Mouse (Mus musculus): ENCODE measurements at regions not wholly inside any gene's neighbourhood (a gene's known extent, or its start where the extent isn't known, plus 50 kb on each side); places are given as distances from the start of the nearest gene placed in this dataset.
"Not testable (repeated sequence)": the region's sequence is repeated elsewhere in the genome, so short reads cannot be mapped to it uniquely, and the experiment has no call there.

DNA sequence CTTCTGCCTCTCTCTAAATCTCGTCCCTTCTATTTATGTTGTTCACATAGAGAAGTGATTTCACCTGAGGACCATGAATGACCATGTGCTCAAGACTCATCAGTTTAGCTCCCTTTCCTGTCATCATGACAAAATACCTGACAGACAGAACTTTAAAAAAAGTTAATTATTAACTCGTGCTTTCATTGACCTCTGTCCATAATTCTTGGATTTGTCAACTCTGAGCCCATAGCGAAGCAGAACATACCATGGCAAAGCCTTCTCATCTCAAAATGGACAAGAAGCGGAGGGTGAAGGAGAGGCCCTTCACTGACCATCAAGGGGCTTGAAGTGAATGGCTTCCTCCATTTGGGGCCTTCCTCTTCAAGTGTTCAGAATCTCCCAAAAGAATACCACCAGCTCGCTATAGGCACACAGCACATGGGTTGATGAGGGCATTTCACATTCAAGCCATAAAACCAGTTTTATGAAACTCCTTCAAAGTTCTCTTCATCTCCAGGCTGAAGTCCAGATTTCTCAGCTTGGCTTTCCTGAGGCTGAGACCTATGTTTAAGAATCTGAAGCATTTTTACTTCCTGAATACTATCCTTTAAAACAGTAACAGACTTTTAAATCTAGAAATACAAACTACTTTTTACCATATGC is 144.0 kb upstream of the P2ry1 start:
- H3K27ac ChIP-seq (ENCODE audit: low read depth, low read length), result no peak overlapping the region
- no peaks in the 10 kb centered on the region for H3K27me3 ChIP-seq (replicated peaks; ENCODE audit: control insufficient read depth, insufficient read depth, low read length)
- ATAC-seq (replicated peaks; ENCODE audit: low FRiP score) (no peak), DNase-seq (ENCODE audit: low spot score) (no peak)
- H3K9ac ChIP-seq (ENCODE audit: low read depth, low read length), result no peak overlapping the region
- H3K36me3 ChIP-seq (ENCODE audit: control insufficient read depth, insufficient read depth, low read length), result no peaks in the 10 kb centered on the region
- H3K9me3 ChIP-seq (ENCODE audit: control insufficient read depth, low read length), result no peaks in the 10 kb centered on the region
- H3K4me3 ChIP-seq (ENCODE audit: low read depth, low read length), result no peak overlapping the region
- H3K4me1 ChIP-seq (replicated peaks; ENCODE audit: control insufficient read depth, insufficient read depth, low read length), result no peaks in the 10 kb centered on the region
- 80% methylated on average over 5 of the region's 5 CpGs for WGBS
- no peak overlapping the region for H3K4me2 ChIP-seq

DNA sequence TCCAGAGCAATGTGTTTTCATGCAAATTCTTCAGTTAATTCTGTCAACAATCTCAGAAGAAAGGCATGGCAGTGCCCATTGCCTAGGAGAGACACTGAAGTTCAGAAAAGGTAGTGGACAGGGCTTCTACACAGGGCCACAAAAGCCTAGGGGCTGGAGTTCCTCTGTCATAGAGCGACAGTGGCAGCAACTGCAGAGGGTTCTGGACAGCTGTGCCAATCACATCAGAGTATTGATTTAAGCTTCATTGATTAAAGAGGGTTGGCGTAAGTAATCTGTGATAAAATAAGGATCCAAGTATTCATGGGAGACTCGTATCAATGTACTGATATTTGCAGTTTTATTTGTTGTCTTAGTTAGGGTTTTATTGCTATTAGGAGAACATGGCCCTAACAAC is 143.5 kb upstream of the P2ry1 start:
- Histone ChIP-seq H3K9ac (ENCODE audit: low read depth, low read length) (no peak overlapping the region), H3K4me1 (replicated peaks; ENCODE audit: control insufficient read depth, insufficient read depth, low read length) (no peaks in the 10 kb centered on the region), H3K36me3 (ENCODE audit: control insufficient read depth, insufficient read depth, low read length) (no peaks in the 10 kb centered on the region), H3K27ac (ENCODE audit: low read depth, low read length) (no peak overlapping the region), H3K4me3 (ENCODE audit: low read depth, low read length) (no peak overlapping the region), H3K9me3 (ENCODE audit: control insufficient read depth, low read length) (no peaks in the 10 kb centered on the region), H3K27me3 (replicated peaks; ENCODE audit: control insufficient read depth, insufficient read depth, low read length) (no peaks in the 10 kb centered on the region), H3K4me2 (no peak overlapping the region)
- DNase-seq (ENCODE audit: low spot score) (no peak), ATAC-seq (replicated peaks; ENCODE audit: low FRiP score) (no peak)
- WGBS, result 82% methylated on average over 3 of the region's 3 CpGs

DNA sequence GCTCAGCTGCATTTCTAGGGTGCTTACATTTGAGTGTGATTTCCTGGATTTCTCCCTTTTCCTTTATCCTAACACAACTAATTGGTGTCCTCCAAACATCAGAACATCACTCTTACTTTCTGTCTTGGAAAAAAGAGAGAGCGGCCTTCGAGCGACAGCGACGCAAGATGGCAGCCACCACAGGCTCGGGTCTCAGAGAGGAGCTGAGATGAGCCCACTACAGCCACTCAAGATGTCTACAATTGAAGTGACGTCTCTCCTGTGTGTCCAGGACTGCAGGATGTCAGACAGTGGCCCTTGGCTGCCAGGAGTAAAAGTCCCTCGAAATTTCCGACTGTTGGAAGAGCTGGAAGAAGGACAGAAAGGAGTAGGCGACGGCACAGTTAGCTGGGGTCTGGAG is 125.7 kb upstream of the P2ry1 start:
- H3K4me1 ChIP-seq (replicated peaks; ENCODE audit: control insufficient read depth, insufficient read depth, low read length); H3K9me3 ChIP-seq (ENCODE audit: control insufficient read depth, low read length); H3K36me3 ChIP-seq (ENCODE audit: control insufficient read depth, insufficient read depth, low read length); H3K27me3 ChIP-seq (replicated peaks; ENCODE audit: control insufficient read depth, insufficient read depth, low read length); ATAC-seq (replicated peaks; ENCODE audit: low FRiP score); H3K9ac ChIP-seq (ENCODE audit: low read depth, low read length); DNase-seq (ENCODE audit: low spot score); H3K4me3 ChIP-seq (ENCODE audit: low read depth, low read length); H3K27ac ChIP-seq (ENCODE audit: low read depth, low read length); H3K4me2 ChIP-seq: not testable (repeated sequence)
- WGBS, result 90% methylated on average over 11 of the region's 11 CpGs

DNA sequence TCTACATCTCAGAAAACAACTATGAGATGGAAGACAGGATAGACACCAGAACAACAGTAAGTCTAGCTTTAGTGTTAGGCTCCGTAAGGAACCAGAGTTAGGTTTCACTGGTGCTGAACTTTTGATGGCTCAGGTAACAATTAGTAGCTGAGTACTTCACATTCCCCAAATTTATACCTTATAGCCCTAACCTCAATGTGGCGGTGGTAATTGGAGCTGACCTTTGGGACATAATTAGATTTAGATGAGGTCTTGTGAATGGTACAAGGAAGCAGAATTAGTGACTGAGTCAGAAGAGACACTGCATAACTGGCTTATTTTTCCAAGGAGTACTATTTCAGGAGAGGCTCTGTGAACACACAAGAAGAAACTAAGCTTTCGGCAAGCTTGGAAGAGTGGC is 123.7 kb upstream of the P2ry1 start:
- no peak overlapping the region for H3K4me2 ChIP-seq
- no peak for ATAC-seq (replicated peaks; ENCODE audit: low FRiP score)
- WGBS, result 93% methylated on average over 3 of the region's 3 CpGs
- no peaks in the 10 kb centered on the region for H3K36me3 ChIP-seq (ENCODE audit: control insufficient read depth, insufficient read depth, low read length)
- no peak for DNase-seq (ENCODE audit: low spot score)
- H3K9me3 ChIP-seq (ENCODE audit: control insufficient read depth, low read length), result no peaks in the 10 kb centered on the region
- no peak overlapping the region for H3K27ac ChIP-seq (ENCODE audit: low read depth, low read length)
- H3K27me3 ChIP-seq (replicated peaks; ENCODE audit: control insufficient read depth, insufficient read depth, low read length), result no peaks in the 10 kb centered on the region
- no peak overlapping the region for H3K4me3 ChIP-seq (ENCODE audit: low read depth, low read length)
- H3K4me1 ChIP-seq (replicated peaks; ENCODE audit: control insufficient read depth, insufficient read depth, low read length), result no peaks in the 10 kb centered on the region
- no peak overlapping the region for H3K9ac ChIP-seq (ENCODE audit: low read depth, low read length)

DNA sequence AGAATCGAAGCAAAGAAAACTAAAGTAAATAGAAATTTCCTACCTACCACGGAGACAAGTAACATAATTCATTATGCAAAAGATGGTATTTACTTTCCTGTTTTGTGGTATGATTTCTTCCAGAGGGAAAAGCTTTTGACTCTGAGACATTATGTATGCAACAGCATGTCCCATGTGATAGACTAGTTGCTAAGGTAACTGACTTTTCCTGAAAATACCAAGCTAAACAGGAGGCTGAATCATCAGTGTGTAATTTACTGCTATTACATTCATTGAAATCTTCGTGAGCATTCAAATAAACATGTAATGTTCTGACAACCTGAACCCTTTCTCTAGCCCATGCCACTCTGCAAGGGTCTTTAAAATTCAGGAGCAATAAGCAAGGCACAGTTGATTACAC is 118.6 kb upstream of the P2ry1 start:
- Histone ChIP-seq H3K36me3 (ENCODE audit: control insufficient read depth, insufficient read depth, low read length) (no peaks in the 10 kb centered on the region), H3K27ac (ENCODE audit: low read depth, low read length) (no peak overlapping the region), H3K4me1 (replicated peaks; ENCODE audit: control insufficient read depth, insufficient read depth, low read length) (no peaks in the 10 kb centered on the region), H3K4me3 (ENCODE audit: low read depth, low read length) (no peak overlapping the region), H3K9ac (ENCODE audit: low read depth, low read length) (no peak overlapping the region), H3K9me3 (ENCODE audit: control insufficient read depth, low read length) (no peaks in the 10 kb centered on the region), H3K27me3 (replicated peaks; ENCODE audit: control insufficient read depth, insufficient read depth, low read length) (no peaks in the 10 kb centered on the region), H3K4me2 (no peak overlapping the region)
- WGBS, result 62% methylated on average over 3 of the region's 3 CpGs
- ATAC-seq (replicated peaks; ENCODE audit: low FRiP score), result no peak
- no peak for DNase-seq (ENCODE audit: low spot score)

DNA sequence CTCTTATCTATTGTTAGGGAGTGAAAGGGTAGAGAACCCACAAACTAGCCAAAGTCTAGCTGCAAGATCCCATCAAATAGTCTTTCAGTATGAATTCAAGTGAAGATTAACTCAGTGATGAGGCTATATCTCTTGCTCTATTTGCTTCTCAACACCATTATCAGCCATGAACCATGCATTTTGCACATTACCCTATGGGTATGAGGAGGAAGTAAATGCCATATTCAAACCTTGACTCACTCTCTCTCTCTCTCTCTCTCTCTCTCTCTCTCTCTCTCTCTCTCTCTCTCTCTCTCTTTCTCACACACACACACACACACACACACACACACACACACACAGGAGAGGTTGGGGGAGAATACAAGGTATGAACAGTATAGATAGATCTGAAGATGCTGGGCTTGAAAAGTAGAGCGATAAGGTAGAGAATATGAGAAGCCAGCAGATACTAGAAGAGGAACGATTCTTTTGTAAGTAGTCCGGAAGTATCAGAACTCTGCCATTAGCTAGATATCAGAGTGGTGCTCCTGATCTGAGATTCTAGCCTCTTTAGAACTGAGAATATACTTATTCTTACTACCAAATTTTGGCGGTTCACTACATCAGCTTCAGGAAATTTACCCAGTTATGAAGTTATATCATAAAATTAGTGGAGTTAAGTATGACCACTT is 113.3 kb upstream of the P2ry1 start:
- ATAC-seq (replicated peaks; ENCODE audit: low FRiP score), result no peak
- no peaks in the 10 kb centered on the region; the same call in 1 of the 2 replicates for H3K27me3 ChIP-seq (replicated peaks; ENCODE audit: control insufficient read depth, insufficient read depth, low read length)

DNA sequence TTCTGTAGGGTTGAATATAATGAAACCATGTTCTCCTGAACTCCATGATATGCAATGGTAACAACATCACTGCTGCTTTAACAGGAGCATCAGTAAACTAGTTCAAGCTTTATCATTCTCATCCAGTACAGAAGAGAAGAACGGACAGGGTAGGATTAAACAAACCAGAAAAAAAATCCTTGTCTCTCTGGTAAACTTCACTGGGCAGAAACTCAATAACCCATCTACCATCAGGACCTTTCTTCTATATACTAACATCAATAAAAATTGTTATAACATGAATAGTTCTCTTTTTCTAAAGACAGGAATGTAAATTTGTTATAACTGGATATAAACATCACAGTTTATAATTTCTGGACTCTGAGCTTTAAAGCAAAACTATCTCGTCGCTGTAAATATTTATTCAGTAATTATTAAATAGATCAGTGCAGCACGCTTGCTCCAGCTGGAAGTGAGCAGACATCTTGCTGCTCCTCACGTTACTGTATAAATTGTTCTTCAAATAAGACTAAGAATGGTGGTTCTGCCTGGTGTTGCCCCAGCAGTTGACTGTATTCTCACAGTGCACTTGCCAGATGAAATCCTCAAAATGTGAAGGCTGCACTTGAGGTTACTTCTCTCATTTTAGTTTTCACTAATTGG is 104.8 kb upstream of the P2ry1 start:
- H3K4me2 ChIP-seq, result no peak overlapping the region
- WGBS, result 78% methylated on average over 5 of the region's 5 CpGs
- ATAC-seq (replicated peaks; ENCODE audit: low FRiP score), result no peak

More for the DNA sequence above, 113.3 kb upstream of the P2ry1 start:
- Histone ChIP-seq H3K36me3 (ENCODE audit: control insufficient read depth, insufficient read depth, low read length) (no peaks in the 10 kb centered on the region), H3K4me3 (ENCODE audit: low read depth, low read length) (no peak overlapping the region), H3K4me2 (no peak overlapping the region), H3K4me1 (replicated peaks; ENCODE audit: control insufficient read depth, insufficient read depth, low read length) (no peaks in the 10 kb centered on the region), H3K27ac (ENCODE audit: low read depth, low read length) (no peak overlapping the region), H3K9ac (ENCODE audit: low read depth, low read length) (no peak overlapping the region), H3K9me3 (ENCODE audit: control insufficient read depth, low read length) (no peaks in the 10 kb centered on the region)
- 82% methylated on average over 4 of the region's 4 CpGs for WGBS
- DNase-seq (ENCODE audit: low spot score), result no peak

DNA sequence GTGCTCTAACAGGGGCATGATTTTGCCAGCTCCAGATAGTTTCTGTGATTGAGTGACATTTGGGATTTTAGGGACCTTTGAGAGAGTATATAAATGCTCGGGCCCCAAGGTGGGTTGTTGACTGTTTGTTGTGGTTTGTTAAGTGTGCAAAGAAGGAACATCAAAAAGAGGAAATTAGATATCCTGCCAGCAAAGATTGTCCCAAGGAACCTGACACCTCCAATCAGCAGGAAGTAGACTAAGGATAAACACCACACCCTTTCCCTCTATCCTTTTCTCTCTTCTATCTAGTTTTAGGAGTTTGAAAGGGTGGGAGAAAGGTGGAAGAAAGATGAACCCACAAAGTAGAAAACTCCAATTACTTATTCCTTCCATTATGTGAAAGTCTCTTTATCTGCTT is 103.9 kb upstream of the P2ry1 start:
- H3K9me3 ChIP-seq (ENCODE audit: control insufficient read depth, low read length), result no peaks in the 10 kb centered on the region

More for the DNA sequence above, 104.8 kb upstream of the P2ry1 start:
- H3K27me3 ChIP-seq (replicated peaks; ENCODE audit: control insufficient read depth, insufficient read depth, low read length), result no peaks in the 10 kb centered on the region
- no peak overlapping the region for H3K4me3 ChIP-seq (ENCODE audit: low read depth, low read length)
- H3K9ac ChIP-seq (ENCODE audit: low read depth, low read length), result no peak overlapping the region
- no peak overlapping the region for H3K27ac ChIP-seq (ENCODE audit: low read depth, low read length)
- DNase-seq (ENCODE audit: low spot score), result no peak
- H3K36me3 ChIP-seq (ENCODE audit: control insufficient read depth, insufficient read depth, low read length), result no peaks in the 10 kb centered on the region
- no peaks in the 10 kb centered on the region for H3K9me3 ChIP-seq (ENCODE audit: control insufficient read depth, low read length)
- no peaks in the 10 kb centered on the region for H3K4me1 ChIP-seq (replicated peaks; ENCODE audit: control insufficient read depth, insufficient read depth, low read length)

DNA sequence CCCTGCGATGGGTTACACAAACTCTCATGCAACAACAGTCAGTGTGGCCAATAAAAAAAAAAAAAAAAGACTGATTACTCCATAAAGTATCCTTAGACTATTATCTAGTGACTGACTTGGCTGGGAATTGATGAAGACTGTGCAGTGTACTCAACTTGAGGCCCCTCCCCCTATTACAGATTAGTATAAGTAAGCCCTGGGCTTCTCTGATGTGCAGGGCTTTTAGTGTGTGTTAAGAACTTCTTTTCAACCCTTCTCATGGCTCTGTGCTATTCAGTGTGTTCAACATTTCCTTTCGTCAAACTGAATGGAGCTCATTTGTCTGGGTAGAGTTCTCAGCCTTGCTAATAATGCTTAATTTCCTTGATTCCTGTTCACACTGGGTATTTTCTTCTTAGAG is 101.0 kb upstream of the P2ry1 start:
- no peaks in the 10 kb centered on the region for H3K4me1 ChIP-seq (replicated peaks; ENCODE audit: control insufficient read depth, insufficient read depth, low read length)
- H3K9ac ChIP-seq (ENCODE audit: low read depth, low read length), result no peak overlapping the region
- no peak overlapping the region for H3K27ac ChIP-seq (ENCODE audit: low read depth, low read length)
- ATAC-seq (replicated peaks; ENCODE audit: low FRiP score), result no peak
- no peaks in the 10 kb centered on the region for H3K27me3 ChIP-seq (replicated peaks; ENCODE audit: control insufficient read depth, insufficient read depth, low read length)
- H3K4me2 ChIP-seq, result no peak overlapping the region
- H3K4me3 ChIP-seq (ENCODE audit: low read depth, low read length), result no peak overlapping the region
- no peaks in the 10 kb centered on the region for H3K36me3 ChIP-seq (ENCODE audit: control insufficient read depth, insufficient read depth, low read length)
- H3K9me3 ChIP-seq (ENCODE audit: control insufficient read depth, low read length), result no peaks in the 10 kb centered on the region
- no peak for DNase-seq (ENCODE audit: low spot score)
- 89% methylated on average over 2 of the region's 2 CpGs for WGBS

More for the DNA sequence above, 103.9 kb upstream of the P2ry1 start:
- no peaks in the 10 kb centered on the region for H3K27me3 ChIP-seq (replicated peaks; ENCODE audit: control insufficient read depth, insufficient read depth, low read length)
- H3K4me1 ChIP-seq (replicated peaks; ENCODE audit: control insufficient read depth, insufficient read depth, low read length), result no peaks in the 10 kb centered on the region
- 52% methylated on average over 1 of the region's 1 CpGs for WGBS
- no peaks in the 10 kb centered on the region for H3K36me3 ChIP-seq (ENCODE audit: control insufficient read depth, insufficient read depth, low read length)
- no peak for DNase-seq (ENCODE audit: low spot score)
- no peak overlapping the region for H3K4me2 ChIP-seq
- ATAC-seq (replicated peaks; ENCODE audit: low FRiP score), result no peak
- H3K27ac ChIP-seq (ENCODE audit: low read depth, low read length), result no peak overlapping the region
- no peak overlapping the region for H3K9ac ChIP-seq (ENCODE audit: low read depth, low read length)
- no peak overlapping the region for H3K4me3 ChIP-seq (ENCODE audit: low read depth, low read length)

All from liver, embryonic 11.5 days (tissue).